Mouse (Mus musculus): ENCODE measurements at regions not wholly inside any gene's neighbourhood (a gene's known extent, or its start where the extent isn't known, plus 50 kb on each side); places are given as distances from the start of the nearest gene placed in this dataset.
A peak's percentile ranks its signal among the peaks of the same experiment; 100 is the strongest.

DNA sequence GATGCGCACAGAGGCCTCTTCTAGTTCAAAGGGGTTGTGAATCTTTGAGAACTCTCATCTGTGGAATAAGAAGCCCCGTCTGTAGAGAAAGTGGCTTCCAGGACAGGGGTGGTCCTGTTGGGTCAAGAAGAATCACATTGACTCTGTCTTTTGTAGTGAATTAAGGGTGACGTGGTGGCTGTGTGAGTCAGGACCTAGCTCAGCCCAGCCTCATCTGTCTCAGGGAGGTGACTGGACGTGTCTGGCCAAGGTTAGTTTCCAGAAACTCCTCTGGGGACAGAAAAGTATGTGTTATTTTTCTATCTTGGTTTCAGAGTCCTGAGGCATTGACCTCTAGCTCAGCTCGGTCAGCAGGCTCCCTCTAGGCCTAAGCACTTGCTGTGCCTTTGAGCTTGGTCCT lies 73.3 kb upstream of the Lep start:
- DNase-seq, result no peak

DNA sequence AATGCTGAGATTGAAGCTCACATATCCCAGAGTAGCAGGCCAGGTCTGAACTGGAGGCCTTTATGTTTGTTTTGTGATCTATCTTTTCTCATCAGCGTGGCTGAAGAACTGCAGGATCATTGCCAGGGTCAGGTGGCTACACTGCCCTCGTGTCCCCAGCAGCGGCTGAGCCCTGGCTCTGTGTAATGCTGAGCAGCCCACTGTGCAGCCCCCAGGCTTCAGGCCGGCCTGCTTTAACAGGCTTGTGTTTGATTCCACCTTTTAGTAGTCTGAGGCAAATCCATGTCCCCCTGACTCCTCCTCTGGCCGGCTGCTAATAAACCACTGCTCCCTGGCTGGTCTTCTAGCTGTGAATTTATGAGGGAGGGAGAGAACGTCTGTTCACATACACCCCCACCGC lies 72.6 kb upstream of the Lep start:
- no peak for DNase-seq

DNA sequence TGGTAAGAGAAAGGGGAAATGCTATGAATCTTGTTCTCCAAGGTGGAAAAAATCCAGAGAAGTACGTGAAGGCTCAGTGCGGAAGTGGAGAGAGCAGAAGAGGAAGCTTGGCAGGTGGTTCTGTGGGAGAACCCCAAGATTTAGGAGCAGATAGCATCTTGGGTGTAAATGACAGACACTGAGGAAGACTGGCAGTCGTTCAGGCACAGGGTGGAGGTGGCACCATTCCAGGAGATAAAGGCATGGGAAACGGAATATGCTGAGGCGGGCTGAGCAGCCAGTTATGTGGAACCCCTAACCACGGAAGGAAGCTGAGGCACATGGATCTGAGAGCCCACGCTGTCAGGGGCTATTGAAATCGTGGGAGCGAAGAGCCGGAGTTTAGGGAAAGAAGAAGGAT lies 70.6 kb upstream of the Lep start:
- peak; percentile 54 for DNase-seq

DNA sequence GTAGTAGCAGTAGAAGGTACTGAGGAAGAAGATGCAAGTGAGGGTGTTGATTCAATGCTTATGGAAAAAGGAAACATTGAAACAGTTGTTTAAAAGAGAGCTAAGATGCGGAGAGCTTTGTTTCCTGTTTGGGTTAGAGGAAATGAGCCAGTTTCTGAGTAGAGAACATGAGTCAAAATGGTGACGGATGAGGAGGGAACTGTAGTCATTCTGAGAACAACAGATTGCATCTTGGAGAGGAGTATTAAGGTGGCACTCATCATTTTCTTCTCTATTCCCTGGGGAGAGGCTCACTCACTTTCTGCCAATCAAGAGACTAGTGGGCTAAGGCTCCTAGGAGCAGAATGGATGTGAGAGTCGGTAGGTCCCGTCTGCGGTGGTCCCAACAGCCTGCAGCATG lies 69.8 kb upstream of the Lep start:
- no peak for DNase-seq

DNA sequence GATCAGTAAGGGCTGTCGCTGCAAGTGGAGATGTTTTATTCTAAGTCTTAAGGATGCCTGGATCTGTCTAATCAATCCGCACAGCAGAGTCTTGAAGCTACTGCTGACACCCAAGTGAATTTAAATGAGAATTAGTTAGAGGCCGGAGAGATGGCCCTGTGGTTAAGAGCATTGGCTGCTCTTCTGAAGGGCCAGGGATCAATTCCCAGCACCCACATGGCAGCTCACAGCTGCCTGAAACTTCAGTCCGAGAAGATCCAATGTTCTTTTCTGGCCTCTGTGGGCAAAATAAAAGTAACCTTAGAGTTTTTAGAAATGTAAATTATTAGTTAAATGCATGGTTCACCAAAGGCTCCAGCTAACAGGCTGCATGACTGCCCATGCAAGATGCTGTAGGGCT lies 65.5 kb upstream of the Lep start:
- no peak for DNase-seq

DNA sequence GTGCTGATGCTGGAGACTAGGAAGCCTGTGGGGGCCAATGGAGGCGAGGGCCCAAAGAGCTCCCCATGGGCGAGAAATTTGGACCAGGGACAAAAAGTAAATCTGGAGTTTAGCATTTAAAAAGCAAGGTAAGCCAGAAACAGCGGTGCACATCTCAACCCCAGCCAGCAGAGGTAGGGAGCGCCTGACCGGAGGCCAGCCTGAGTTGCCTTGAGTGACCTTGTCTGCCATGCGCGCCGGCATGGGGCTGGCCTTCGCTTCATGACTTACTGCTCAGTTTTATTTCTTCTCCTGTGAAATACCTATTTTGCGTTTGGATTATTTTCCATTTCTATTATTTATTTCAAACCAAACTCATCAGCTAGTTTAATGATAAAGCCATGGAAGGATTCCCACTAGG lies 64.3 kb upstream of the Lep start:
- no peak for DNase-seq

DNA sequence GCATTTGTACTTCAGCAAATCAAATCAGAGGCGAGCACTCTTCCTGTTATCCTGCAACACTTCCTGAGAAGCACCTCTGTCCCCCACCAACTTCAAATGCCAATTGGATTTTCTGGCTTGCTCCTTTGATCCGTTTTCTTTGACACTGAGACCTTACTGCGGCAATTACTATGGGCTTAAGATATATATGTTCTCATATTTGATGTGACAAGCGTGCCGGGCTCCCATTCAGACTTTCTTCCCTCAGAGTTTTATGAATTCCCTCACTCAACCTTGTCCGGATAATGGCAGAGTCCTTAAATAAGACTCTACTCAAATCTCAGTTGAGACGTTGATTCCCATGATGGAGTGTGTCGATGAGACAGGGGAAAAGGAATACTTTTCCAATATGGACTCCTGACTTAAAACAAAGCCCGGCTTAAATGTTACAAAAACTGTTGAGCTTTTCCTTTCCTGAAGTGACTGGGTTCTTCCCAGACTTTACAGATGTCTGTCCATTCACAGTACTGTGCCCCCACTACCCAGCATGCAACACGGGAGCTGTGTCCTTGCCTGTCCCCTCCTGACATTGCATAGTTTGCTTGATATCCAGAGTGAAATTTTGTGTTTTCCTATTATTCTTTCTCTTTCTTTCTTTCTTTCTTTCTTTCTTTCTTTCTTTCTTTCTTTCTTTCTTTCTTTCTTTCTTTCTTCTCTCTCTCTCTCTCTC lies 60.5 kb upstream of the Lep start:
- DNase-seq, result no peak

DNA sequence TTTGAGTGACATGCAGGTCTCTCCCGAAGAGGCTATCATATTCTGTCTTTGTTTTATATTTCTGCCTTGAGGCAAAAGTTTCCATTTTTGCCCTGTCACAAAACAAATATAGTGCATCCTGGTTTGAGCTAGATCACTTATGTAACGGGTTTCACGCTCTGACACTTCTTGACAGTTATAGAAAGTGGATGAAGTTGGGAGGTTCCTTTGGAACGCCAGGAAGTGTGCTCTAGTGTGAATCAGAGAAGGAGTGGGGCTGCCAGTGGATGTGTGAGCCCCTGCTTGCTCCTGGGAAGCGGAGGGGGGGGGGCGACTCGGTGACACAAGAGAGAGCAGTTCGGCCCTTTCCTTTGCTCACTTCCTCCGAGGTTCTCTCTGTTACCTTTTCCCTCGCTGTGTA lies 57.9 kb upstream of the Lep start:
- no peak for DNase-seq

DNA sequence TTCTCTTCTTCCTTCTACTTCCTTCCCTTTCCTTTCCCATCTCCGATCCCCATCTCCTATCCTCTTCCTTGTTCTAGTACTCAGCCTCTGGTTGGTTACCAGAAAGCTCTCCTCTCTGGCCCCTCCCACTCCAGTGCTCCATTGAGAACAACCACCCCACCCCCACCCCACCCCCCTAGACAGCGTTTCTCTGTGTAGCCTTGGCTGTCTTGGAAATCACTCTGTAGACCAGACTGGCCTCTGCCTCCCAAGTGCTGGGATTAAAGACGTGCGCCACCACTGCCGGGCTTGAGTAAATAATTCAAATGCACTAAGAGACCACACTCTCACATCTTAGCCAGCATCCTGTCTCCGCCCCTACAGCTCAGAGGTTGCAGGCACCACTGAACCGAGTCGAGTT lies 57.2 kb upstream of the Lep start:
- no peak for DNase-seq

DNA sequence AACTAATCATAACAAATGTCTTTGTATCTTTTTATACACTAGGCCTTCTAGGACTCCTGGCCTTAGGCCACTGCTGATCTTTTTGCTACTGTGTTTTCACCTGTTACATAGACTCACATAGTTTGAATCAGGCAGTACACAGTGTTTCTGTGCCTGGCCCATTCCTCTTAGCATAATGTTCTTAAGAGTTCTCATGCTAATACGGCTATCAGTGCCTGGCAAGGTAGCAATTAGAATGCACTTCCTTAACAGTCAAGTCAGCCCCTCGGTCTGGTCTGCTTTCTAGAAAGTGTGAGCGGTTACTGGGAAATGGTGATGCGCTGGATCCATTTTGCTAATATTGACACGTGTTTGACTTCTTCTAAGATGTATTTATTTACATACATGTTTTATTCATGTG lies 54.2 kb upstream of the Lep start:
- no peak for DNase-seq
